Mouse (Mus musculus) lung, postnatal 25 days (tissue): ENCODE results near the gene Epha3.

ENCODE experiments used
- DNase-seq: peaks from one replicate; pipeline ENCODE4 v3.0.0; 2022; ENCODE audit warnings: low spot score

Gene Epha3

DNA sequence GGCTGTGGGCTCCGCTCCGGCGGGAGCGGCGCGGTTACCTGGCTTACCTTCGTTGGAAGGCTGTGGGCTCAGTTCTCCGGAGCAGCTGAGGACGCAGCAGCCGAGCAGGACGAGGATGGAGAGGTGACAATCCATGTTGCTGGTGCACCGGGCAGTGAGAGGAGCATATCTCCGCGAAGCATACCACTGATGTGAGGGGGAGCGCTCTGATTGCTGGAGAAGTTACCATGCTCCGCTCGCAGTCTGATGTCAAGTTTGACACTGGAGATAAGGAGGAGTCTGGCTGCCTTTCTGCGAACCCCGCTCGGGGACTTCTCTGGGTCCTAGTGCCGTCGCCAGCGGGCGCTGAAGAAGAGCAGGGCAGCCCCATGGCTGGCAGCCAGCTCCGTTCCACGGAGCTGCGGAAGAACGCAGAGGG, at the start of gene Epha3:
Epha3 (minus strand) TSS at position 263 of the 418 bp plus-strand sequence.
- peak; percentile 36 for DNase-seq

DNA sequence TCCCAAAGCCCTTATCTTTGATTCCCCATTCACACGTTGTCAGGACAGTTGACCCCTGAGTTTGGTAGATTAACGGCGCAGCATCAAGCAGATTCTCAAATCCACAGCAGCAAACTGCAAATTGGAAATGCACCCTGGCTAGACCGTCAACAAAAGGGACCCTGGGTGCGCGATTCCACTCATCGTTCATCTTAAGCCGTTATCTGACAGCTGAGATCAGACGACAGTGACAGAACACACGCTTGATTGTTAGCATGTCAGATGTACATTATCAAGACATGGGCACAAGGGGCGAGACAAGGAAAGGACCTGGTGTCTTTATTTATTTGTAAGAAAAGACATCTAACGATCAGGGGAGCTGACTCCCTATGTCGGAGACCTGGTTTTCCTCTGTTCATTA, 39.5 kb upstream of the Epha3 start:
- DNase-seq: no peak

DNA sequence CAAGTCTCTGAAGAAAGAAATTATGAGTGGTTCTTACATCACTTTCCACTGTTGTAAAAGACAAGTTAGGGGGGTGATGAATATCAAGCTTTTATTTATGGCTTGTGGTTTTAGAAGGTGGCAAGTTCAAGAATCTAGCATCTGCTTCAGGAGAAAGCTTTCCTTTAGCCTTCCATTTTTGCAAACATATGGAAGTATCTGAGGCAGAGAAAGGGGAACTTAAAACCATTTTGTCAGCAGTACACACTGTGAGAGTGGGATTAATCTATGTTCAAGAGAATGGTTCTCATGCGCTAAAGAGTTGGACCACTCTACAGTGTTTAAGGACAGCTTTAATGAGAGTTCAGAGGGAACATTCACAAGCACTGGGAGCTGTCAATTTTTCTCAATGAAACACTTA, 17.2 kb upstream of the Epha3 start:
- DNase-seq: no peak

DNA sequence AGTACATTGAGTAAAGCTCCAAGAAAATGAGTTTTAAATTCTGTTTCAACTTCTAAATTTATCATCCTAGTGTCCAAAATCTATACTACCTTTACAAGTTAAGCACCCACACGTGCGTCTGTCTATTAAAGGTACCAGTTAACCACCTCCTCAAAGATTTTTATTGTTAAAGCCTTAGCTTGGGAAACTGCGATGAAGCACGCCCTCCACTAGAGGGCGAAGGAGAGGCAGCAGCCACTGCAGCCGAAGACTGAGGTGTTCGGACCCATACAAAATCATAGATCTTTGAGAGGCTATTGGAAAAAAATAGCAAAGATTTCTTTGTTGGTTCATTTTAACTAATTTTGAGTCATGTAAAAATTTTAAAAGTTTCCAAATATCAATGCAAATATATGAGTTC, 8.3 kb upstream of the Epha3 start:
- peak; percentile 5 for DNase-seq

DNA sequence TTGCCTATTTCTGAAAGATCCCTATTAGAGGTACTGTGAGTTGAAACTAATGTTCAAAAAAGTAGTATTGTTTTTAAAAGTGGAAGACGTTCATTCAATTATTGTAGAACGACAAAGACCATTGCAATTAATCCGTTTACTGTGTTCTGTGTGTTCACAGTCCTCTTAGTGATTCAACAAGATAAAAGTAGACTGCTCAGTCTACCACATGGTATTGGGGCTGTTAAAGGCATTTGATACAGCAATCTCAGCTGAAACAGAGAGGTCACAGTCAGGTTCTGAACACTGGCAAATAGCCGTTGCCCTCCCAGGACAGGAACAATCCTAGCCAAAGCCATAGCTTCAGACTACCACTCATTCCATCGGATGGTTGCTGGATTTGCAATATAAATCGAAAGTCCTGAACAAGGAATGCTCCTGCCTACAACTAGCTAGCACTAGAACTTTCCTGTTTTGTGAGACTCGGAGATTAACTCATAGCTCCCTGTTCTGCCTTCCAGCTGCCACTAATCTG, 545 bp upstream of the Epha3 start:
- no peak for DNase-seq

DNA sequence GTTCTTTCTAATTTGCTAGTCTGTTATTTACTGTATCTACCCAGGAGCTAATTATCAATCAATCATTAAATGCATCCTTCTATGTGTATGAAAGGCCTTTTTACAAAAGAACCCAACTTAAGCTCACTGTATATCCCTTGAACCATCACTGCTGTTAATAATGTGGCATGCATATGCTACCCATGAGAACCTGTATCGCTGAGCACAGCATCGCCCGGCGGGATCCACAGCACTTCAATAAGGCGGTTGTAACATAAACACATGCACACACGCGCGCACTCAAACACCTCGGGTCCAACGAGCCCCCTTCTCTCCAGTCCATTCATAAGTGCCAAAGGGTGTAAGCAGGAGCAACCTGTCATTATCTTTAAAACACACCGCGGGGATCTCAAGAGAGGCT, 794 bp downstream of the Epha3 start:
- DNase-seq: no peak

DNA sequence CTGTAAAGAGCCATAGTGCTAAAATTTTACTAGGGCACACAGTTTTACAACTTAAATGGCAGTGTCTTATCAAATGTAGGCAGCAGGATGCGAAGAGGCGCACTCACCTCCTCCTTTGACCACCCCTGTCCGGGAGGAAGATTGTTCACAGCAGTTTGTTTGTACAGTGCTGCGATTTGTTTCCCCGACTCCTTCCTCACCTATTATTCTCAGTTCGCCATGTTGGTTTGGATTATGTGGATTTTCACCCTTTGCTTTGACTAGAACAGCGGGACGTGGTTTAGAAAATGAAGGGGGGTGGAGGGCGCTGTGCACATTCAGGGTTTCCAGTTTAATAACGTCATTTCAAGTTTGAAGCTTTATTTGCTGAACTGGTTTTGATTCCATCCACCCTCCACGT, 6.4 kb downstream of the Epha3 start:
- DNase-seq: no peak

DNA sequence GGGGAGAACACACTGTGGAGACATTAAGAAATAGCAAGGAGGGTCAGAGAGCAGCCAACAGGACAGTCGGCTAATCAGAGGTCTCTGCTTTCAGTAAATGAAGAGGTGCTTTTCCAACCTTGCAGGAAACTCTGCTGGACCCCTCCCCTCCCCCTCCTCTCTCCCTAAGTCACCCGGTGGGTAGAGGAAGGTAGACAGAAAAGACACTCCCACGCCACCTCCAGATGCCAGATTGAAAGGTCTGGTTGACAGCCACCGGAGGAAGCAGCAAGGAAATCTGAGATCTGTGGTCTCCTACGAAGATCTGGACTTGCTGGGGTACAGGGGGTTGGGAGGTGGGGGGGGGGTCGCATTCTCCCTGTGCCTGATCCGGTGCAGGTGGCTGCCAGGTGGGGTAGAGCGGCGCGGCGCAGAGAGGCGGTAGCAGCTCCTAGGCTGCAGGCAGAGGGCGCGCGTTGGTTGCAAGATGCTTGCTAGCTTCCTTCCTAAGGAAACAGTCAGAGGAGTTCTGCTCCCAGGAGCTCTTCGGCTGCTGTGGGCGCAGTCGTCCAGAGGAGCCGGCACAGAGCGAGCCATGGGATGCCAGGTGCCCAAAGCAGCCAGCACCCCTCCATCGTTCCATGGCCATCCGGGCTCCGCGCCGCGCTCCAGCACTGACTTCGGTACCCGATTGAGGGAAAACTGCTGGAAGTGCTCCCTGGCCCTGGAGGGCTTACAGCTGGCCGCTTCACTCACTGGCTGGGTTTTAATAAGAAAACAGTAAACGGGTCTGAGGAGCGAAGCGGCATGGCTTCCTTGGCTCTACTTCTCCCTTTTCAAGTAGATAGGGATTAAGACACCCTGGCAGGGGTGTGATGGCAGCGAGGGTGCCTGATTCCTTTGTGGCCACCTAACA, 7.1 kb downstream of the Epha3 start:
- peak; percentile 34 for DNase-seq

DNA sequence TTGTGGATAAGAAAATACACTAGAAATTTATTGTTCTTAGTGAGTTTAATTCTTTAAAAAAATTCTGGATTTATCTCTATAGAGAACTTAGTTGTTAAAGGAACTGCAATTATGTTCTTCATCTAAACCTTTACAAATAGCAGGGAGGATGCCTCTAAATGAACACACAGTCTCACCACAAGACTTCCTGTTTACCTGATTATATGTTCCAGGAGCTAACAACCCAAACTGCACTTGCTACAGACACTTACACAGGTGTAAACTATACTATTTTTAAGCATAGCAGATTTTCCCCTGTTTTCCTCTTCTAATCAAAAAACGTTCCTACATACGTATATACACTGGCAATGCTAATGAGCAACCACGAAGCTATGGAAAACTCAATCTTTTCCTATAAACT, 13.7 kb downstream of the Epha3 start:
- DNase-seq: no peak

DNA sequence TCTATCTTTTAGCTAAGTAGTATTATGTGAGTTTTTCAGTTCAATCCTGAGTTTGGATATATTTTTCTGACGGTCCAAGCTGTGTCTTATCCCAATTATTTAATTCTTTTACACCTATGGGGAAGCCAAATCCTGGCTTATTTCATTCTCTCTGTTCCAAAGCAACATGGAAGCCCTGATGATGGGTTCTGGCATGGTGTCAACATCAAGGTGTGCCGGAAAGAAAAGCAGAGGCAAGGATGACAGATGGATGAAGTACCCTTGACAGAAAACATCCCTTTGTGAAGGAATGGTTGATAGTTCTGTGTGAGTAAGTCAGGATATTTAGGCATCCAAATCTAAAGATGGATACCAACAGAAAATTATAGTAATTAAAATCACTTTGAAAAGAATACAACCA, 21.1 kb downstream of the Epha3 start:
- no peak for DNase-seq

DNA sequence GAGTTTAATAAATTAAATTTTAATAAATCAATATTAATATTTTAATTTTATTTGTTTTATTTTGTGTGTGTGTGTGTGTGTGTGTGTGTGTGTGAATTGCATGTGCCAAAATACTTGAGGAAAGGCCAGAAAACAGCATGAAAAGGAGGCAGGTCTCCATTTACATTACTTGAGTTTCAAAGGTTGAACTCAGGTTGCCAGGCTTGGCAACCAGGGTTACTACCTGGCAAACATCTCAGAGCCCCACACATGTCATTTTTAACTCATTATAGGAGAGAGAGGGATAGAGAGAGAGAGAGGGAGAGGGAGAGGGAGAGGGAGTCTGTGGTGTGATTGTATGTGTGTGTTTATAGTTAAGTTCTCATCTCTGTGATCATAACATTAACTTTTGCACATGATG, 26.5 kb downstream of the Epha3 start:
- DNase-seq: no peak

DNA sequence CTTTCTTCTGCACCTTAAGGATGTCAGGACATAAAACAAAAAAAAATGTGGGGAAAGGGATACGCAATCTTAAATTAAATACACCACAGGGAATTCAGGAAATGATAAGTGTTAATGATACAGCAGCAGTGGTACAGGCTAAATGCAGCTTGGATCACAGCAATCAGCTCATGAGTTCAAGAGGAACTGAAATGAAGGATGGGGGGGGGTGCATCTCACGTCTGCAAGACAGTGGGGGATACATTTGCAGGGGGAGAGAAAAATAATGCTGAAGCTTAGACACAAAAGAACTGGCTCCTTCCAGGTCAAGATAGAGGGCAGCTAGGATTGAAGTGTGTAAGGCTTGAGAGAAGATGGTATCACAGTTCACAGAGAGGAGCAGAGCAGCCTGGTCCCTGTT, 42.8 kb downstream of the Epha3 start:
- no peak for DNase-seq

DNA sequence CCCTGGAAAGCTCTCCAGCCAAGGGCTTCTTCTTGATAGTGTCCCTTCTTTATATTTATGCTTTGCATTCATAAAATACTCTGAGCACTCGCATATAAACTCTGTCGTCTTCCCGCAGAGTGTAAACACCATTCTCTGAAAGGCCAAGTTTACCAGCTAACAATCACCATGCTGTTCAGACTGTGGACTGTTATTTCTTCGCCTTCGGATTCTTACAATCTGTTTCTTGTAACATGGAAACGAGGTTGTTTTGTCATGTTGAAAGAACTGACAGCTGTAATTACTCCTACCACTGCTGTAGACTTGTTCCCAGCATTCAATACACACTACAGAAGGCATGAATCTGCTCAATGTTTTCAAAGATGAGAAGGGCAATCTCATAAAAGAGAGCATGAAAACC, 46.4 kb downstream of the Epha3 start:
- DNase-seq: no peak

DNA sequence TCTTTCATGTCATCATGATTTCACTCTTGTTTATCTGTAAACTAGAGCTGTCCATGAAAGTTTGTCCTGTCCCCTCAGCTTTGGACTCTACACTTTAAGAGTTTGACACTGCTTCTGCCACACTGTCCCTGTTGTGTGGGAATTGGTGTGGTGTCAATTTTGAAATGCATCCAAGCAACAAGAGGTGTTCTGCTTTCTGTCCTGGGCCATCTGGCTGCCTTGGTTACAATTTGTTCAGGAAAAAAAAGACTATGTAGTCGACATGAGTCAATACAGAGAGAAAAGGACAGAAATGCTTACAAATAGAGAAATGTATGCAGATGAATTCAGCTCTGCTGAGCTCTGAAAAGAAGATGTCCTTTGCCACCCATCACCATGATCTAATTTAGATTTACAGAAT, 47.3 kb downstream of the Epha3 start:
- no peak for DNase-seq

DNA sequence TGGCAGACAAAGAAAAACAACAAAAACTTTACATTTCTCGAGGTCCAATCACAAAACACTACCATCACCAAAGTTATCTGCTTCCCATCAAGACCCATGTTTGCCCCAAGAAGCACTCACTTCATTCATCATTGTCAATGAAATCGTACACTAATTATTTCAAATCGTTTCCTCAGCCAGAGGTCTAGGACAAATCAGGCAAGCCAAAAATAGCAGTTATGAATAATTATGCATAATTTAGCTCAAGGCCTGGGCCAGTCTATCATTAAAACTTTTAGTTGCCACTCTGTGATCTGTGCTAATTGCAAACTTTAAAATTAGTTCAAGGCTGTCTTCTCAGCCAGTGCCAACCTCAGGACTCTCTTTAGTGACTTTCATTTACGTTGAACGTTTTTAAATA, 54.1 kb downstream of the Epha3 start:
- DNase-seq: no peak

DNA sequence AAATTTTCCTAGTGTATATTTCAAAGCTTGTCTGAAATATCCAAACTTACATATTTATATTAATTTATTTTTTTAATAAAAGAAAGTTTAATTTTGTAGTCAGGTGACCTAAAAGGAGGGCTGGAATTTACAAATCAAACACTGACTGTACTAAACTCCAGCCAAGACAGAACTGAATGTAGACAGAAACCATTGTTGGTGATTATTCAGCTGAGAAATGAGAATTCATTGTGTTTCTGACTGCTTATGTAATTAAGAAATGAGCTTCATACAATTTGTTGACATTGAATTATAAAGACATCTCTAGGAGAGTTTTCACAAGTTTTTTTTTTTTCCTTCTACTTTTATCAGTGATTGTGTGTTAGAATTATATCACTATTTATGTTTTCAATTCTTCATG, 55.0 kb downstream of the Epha3 start:
- no peak for DNase-seq

DNA sequence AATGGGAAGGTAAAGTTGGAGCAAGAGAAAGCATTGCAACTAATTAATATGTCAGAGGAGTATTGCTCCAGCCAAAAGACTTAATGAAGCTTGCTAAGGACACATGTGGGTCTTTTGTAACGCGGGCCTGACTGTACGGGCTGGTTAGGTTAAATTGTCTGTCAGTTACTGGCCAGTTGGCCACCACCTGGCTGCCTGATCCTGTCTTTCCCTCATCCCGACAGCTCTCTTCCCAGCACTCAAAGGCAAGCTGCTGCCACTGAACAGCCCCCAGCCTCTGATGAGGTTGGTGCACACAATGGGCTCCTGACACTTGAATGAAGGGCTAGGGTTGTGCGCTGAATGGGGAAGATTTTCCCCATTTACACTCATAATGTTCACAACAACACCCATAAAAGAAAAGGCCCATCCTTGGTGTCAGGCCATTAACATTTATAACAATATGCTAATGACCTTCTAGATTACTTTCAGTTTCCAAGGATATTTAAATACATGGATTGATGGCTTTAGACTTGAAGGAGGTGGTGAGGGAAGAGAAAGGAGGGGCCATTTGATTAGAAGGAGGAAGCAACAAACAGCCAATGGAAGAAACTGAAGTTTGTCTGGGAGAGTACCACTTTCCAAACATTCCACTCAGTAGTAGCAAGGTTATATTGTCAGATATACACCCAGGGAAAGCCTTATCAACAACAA, 57.4 kb downstream of the Epha3 start:
- DNase-seq: no peak

DNA sequence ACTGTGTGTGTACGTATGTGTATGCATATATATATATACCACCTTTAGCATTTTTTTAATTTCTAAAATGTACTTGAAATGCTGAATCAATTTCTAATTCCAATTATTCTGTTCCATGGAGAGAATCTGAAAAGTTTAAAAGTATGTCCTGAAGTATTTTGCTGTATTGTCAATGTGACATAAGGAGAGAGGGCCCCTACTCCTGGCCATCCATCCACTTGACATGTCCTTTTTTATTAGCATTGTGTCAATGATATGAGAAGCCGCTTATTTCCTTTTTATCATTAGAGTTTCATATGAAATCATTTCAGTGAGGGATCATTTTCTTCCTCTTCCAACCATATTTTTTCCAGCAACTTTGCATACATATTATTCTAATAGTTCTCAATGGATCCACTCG, 58.0 kb downstream of the Epha3 start:
- no peak for DNase-seq

DNA sequence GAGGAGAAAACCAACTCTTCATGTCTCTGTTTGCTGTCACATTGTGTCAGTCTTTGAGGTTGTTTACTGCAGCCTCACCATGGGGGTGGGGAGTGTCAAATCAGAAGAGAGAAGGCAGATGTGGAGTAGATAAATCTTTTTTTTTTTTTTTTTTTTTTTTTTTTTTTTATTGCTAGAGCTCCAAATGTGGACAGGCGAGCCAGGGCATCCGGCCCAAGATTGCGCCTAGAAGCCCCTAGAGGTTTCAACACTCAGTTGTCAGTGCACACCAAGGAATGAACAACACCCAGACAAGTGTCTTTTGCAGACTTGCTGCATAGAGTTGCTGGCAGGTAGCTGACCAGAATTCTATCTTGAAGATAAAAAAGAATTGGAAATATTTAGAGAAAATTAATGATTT, 62.5 kb downstream of the Epha3 start:
- no peak for DNase-seq

DNA sequence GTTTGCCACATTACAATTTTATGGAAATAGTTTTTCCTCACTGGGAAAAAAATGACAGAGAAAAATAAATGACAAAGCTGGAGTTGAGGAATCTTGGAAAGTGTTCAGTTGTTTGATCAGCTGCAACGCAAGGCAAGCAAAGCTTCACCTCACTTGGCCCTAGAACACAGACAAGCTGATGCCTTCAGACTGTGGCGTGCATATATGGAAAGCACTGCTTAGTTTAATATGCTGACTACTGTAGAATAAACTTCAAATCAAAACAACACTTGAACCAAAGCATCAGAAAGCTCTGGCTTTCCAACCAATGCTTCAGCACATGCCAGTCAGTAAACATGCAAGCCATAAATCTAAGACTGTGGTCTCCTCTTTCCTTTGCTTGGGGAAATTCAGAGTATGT, 65.6 kb downstream of the Epha3 start:
- DNase-seq: no peak

DNA sequence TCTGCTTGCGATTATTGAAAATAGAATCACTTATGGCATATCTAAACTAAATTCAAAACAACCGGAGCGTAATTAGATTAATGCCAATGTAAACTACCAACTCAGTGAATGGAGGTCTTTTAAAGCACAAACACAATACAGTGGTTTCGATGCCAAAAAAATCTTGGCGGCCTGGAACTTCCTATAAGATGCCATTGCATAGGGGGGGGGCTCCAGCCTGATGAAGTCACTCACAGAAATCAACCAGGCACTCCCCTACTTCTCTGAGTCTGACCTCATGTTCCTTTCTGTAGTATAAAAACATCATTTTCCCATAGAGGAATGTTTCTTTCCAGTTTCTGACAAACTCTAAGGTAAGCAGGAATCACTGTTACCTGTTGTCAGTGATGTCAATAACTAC, 69.7 kb downstream of the Epha3 start:
- DNase-seq: no peak

DNA sequence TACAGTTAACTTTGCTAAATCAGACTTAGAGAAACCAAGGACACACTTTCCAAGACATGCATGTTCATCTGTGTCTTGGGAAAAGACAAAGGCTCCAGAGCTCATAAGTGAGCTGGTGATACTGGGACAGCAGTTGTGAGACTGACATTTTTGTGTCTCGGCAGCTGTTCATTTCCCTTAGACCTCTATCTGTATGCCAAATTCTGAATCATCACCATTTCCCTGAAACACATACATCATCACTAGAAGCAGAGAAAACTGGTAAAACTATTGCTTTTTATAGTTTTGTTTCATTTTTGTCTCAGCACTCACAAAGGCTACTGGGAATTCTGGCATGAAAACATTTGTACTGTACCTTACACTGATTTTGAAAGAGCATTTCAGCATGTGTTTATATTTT, 70.2 kb downstream of the Epha3 start:
- no peak for DNase-seq

DNA sequence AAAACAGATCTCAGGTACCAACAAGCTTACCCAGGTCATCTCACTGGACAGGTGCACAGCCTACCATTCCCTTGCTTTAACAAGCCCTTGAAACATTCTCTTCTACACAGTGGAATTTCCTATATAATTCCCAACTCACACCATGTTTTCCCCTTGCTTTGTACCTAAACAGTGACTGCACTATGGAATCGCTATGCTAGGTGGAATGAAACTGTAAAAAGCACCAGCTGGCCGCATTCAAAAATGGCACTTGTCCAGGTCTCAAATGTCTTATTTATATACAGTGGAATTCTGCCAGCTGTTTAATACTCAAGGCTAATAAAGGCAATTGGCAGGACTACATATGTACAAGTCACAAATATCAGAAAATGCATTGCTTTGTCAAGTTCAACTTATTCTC, 71.9 kb downstream of the Epha3 start:
- DNase-seq: no peak
